7 mouse cellular contexts compared by ENCODE assay signal in genomic region chr8:95806461-95807191, GRCm38 (mm10). TPM values are rescaled to one million over a fixed set of nuclear protein-coding genes. Genes with fewer than 3 reads are reported as not detected.
DNase-seq lines count a peak whose midpoint lies in the region; ATAC-seq lines count a peak whose summit lies in the region.

No protein-coding gene starts in this region.

- peak overlapping the region; percentile 99 for H3K9ac ChIP-seq in embryonic facial prominence, embryonic 13.5 days
- peak overlapping the region; percentile 99 for H3K9ac ChIP-seq in stomach, embryonic 15.5 days

- H3K4me3 ChIP-seq in embryonic facial prominence, embryonic 13.5 days = peak overlapping the region; percentile 99
- peak overlapping the region; percentile 73 for H3K4me3 ChIP-seq in macrophage (ENCODE audit: inconsistent target)
- H3K4me3 ChIP-seq in stomach, embryonic 15.5 days (replicated peaks) = peak overlapping the region; percentile 95

- ATAC-seq in embryonic facial prominence, embryonic 13.5 days (ENCODE audit: insufficient number of reproducible peaks, insufficient read depth, low FRiP score, low TSS enrichment, low read depth) = no peak
- no peak for ATAC-seq in stomach, embryonic 15.5 days (ENCODE audit: insufficient read depth, low FRiP score, low read depth)

- H3K4me2 ChIP-seq in embryonic facial prominence, embryonic 13.5 days = peak overlapping the region; percentile 92
- peak overlapping the region; percentile 87 for H3K4me2 ChIP-seq in stomach, embryonic 15.5 days

- intact Hi-C loops in left cerebral cortex, postnatal 14 days (cut with DNase I) = no loop called here
- intact Hi-C loops in left cerebral cortex, postnatal 25 days (cut with DNase I) = no loop called here

- peak; percentile 41 for DNase-seq in left cerebral cortex, postnatal 14 days (ENCODE audit: low spot score in 2 of 2)
- DNase-seq in left cerebral cortex, postnatal 25 days (ENCODE audit: low spot score in 2 of 2) = no peak
- DNase-seq in ZHBTc4 (ENCODE audit: low read depth, low spot score) = peak; percentile 58
- peak; percentile 67 for DNase-seq in induced T-regulatory cell, adult 2 months (ENCODE audit: low read depth)

- peaks cover 57% of the 10 kb centered on the region for H3K79me2 ChIP-seq in macrophage (ENCODE audit: inconsistent target)

- H3K27me3 ChIP-seq in embryonic facial prominence, embryonic 13.5 days = no peaks in the 10 kb centered on the region
- H3K27me3 ChIP-seq in stomach, embryonic 15.5 days (replicated peaks) = no peaks in the 10 kb centered on the region

- peak overlapping the region; percentile 95 for H3K27ac ChIP-seq in embryonic facial prominence, embryonic 13.5 days
- H3K27ac ChIP-seq in macrophage = peak overlapping the region; percentile 36; the same call in 1 of the 2 replicates
- peak overlapping the region; percentile 95 for H3K27ac ChIP-seq in stomach, embryonic 15.5 days

- no peaks in the 10 kb centered on the region for H3K9me3 ChIP-seq in embryonic facial prominence, embryonic 13.5 days
- no peaks in the 10 kb centered on the region for H3K9me3 ChIP-seq in stomach, embryonic 15.5 days

- peaks cover 21% of the 10 kb centered on the region for H3K4me1 ChIP-seq in embryonic facial prominence, embryonic 13.5 days
- H3K4me1 ChIP-seq in stomach, embryonic 15.5 days = peaks cover 7% of the 10 kb centered on the region; the same call in 1 of the 2 replicates

- peaks cover 13% of the 10 kb centered on the region for H3K36me3 ChIP-seq in embryonic facial prominence, embryonic 13.5 days
- no peaks in the 10 kb centered on the region for H3K36me3 ChIP-seq in macrophage (ENCODE audit: inconsistent target)
- H3K36me3 ChIP-seq in stomach, embryonic 15.5 days = no peaks in the 10 kb centered on the region

- WGBS in embryonic facial prominence, embryonic 13.5 days = under 1% methylated on average over 65 of the region's 69 CpGs
- WGBS in macrophage (ENCODE audit: missing documents) = 2% methylated on average over 56 of the region's 69 CpGs
- WGBS in stomach, embryonic 15.5 days = 0% methylated on average over 51 of the region's 69 CpGs

RNA-seq across cellular contexts. Expression of gene Cnot1, which starts 0.6 kb away (rescaled TPM):
- 100 to 1,000 TPM; 126 to 132 TPM for total RNA-seq in left cerebral cortex, postnatal 14 days (2021)
- total RNA-seq in left cerebral cortex, postnatal 25 days (2021) = 100 to 1,000 TPM; 124 to 128 TPM
- polyA plus RNA-seq in embryonic facial prominence, embryonic 13.5 days (2015; fragmentation: Nextera tagmentation; extraction: Ambion mirVana) = 62.7 and 71.6 TPM in 2 replicates
- 100 to 1,000 TPM; 196 to 326 (median 268) TPM for total RNA-seq in macrophage (2018; cell fraction: chromatin; rRNA removed)
- 10 to 100 TPM; 45.2 to 76.3 (median 60.6) TPM for total RNA-seq in macrophage (2018; cell fraction: cytosol; rRNA removed)
- 100 to 1,000 TPM; 111 to 309 (median 168) TPM for total RNA-seq in macrophage (2018; cell fraction: nucleus; rRNA removed)
- polyA plus RNA-seq in macrophage (2018) = 44.6 to 69.6 TPM (median 63.8 TPM) in 3 replicates
- 51.8 and 60.3 TPM in 2 replicates for polyA plus RNA-seq in stomach, embryonic 15.5 days (2015; fragmentation: Nextera tagmentation; extraction: Ambion mirVana)

RNA-seq across cellular contexts. Expression of gene Sap18b, which starts 18.5 kb away (rescaled TPM):
- 10 to 100 TPM; 95.6 to 98.2 TPM for total RNA-seq in left cerebral cortex, postnatal 14 days (2021)
- 10 to 100 TPM; 88.4 to 99.8 TPM for total RNA-seq in left cerebral cortex, postnatal 25 days (2021)
- 351 and 378 TPM in 2 replicates for polyA plus RNA-seq in embryonic facial prominence, embryonic 13.5 days (2015; fragmentation: Nextera tagmentation; extraction: Ambion mirVana)
- total RNA-seq in macrophage (2018; cell fraction: chromatin; rRNA removed) = 10 to 100 TPM in 1 of 26 experiments, 1 to 10 TPM in 16, not detected in 9; 1.2 to 20.4 (median 3.6) TPM
- 100 to 1,000 TPM; 117 to 188 (median 137) TPM for total RNA-seq in macrophage (2018; cell fraction: cytosol; rRNA removed)
- total RNA-seq in macrophage (2018; cell fraction: nucleus; rRNA removed) = 10 to 100 TPM in 24 of 26 experiments, 1 to 10 TPM in 2; 4.9 to 37.7 (median 21.4) TPM
- polyA plus RNA-seq in macrophage (2018) = 116 to 211 TPM (median 152 TPM) in 3 replicates
- 346 and 356 TPM in 2 replicates for polyA plus RNA-seq in stomach, embryonic 15.5 days (2015; fragmentation: Nextera tagmentation; extraction: Ambion mirVana)

RNA-seq across cellular contexts. Expression of gene Slc38a7, which starts 46.7 kb away (rescaled TPM):
- 10 to 100 TPM; 29.8 to 32.0 TPM for total RNA-seq in left cerebral cortex, postnatal 14 days (2021)
- total RNA-seq in left cerebral cortex, postnatal 25 days (2021) = 10 to 100 TPM; 27.0 to 27.9 TPM
- polyA plus RNA-seq in embryonic facial prominence, embryonic 13.5 days (2015; fragmentation: Nextera tagmentation; extraction: Ambion mirVana) = 14.9 and 17.5 TPM in 2 replicates
- 100 to 1,000 TPM in 2 of 26 experiments, 10 to 100 TPM in 24; 48.4 to 120 (median 76.2) TPM for total RNA-seq in macrophage (2018; cell fraction: chromatin; rRNA removed)
- total RNA-seq in macrophage (2018; cell fraction: cytosol; rRNA removed) = 10 to 100 TPM; 42.9 to 76.0 (median 59.4) TPM
- total RNA-seq in macrophage (2018; cell fraction: nucleus; rRNA removed) = 100 to 1,000 TPM in 10 of 26 experiments, 10 to 100 TPM in 16; 69.4 to 166 (median 92.9) TPM
- polyA plus RNA-seq in macrophage (2018) = 39.9 to 62.1 TPM (median 57.0 TPM) in 3 replicates
- 13.2 and 16.7 TPM in 2 replicates for polyA plus RNA-seq in stomach, embryonic 15.5 days (2015; fragmentation: Nextera tagmentation; extraction: Ambion mirVana)

Comparison
In these comparisons a context has a peak if more than half of its experiments do, and no peak if none do; other contexts are left out.
1. DNase-seq: peak in left cerebral cortex, postnatal 14 days (2 of 2), ZHBTc4 (single experiment) and induced T-regulatory cell, adult 2 months (single experiment); none in left cerebral cortex, postnatal 25 days (0 of 2).
2. H3K27ac ChIP-seq: peak in every context shown above with its lines; median percentile 95 in embryonic facial prominence, embryonic 13.5 days; 95 in stomach, embryonic 15.5 days; 36 in macrophage.
3. Peak in every context shown above with its lines, with median percentiles within 50 percentile points of each other: H3K4me3 ChIP-seq.